Mouse (Mus musculus) bone marrow macrophage, adult 2 months (primary cell): Measurements from ENCODE around the gene H2-Q4. TPM values are rescaled to one million over a fixed set of nuclear protein-coding genes. Genes with fewer than 3 reads are reported as not detected.
"Not testable (repeated sequence)": the region's sequence is repeated elsewhere in the genome, so short reads cannot be mapped to it uniquely, and the experiment has no call there.

Experiments
- H3K27ac ChIP-seq: 2 replicates; pipeline ENCODE4 v1.5.1; 2012; ENCODE audit warnings: low read depth, low read length; ENCODE audit not compliant: insufficient read depth
- H3K4me1 ChIP-seq: 2 replicates; pipeline ENCODE4 v1.6.1; 2012; ENCODE audit warnings: low read length; ENCODE audit not compliant: control insufficient read depth, insufficient read depth
- H3K4me3 ChIP-seq: 2 replicates; pipeline ENCODE4 v1.5.1; 2012; ENCODE audit warnings: mild to moderate bottlenecking, low read length, moderate library complexity; ENCODE audit not compliant: insufficient read depth
- CTCF ChIP-seq: IDR thresholded peaks from 2 replicates; pipeline ENCODE4 v1.5.1; 2012; ENCODE audit warnings: low read depth, mild to moderate bottlenecking, low read length, moderate library complexity
- POLR2A ChIP-seq: IDR thresholded peaks from 2 replicates; pipeline ENCODE4 v1.6.1; 2012; ENCODE audit warnings: mild to moderate bottlenecking, low read depth, low read length, borderline replicate concordance
- polyA plus RNA-seq: library from polyadenylated mRNA; stranded (reverse); fragments of >200 nt; gene quantifications from 2 replicates; pipeline ENCODE4 v1.2.4, GENCODE M21; 2012; ENCODE audit not compliant: missing spikeins, insufficient read depth, insufficient read length

Gene H2-Q4
- 87.8 and 102 TPM in 2 replicates for polyA plus RNA-seq

GRCm38 (mm10) chr17:35379369-35379728 lies at the start of gene H2-Q4:
H2-Q4 (plus strand) TSS chr17:35379617.
- H3K27ac ChIP-seq, result no peak within 1 kb of the TSS
- peaks cover 5% of the 10 kb centered on the region for H3K4me1 ChIP-seq
- TF ChIP-seq POLR2A (peak; percentile 63; the same call in 1 of the 2 replicates), CTCF (no peak)
- H3K4me3 ChIP-seq, result peak within 1 kb of the TSS; percentile 70

GRCm38 (mm10) chr17:35329714-35330113 lies 49.7 kb upstream of the H2-Q4 start:
- not testable (repeated sequence) for H3K4me3 ChIP-seq, H3K4me1 ChIP-seq, H3K27ac ChIP-seq

- not testable (repeated sequence) for H3K27ac ChIP-seq, H3K4me3 ChIP-seq, H3K4me1 ChIP-seq
Observed at GRCm38 (mm10) chr17:35331546-35331945, 47.9 kb upstream of the H2-Q4 start.

- H3K27ac ChIP-seq, result no peak within 1 kb of the TSS
- peak within 1 kb of the TSS; percentile 29; the same call in 1 of the 2 replicates for H3K4me3 ChIP-seq
- no peaks in the 10 kb centered on the region for H3K4me1 ChIP-seq
- TF ChIP-seq CTCF (no peak), POLR2A (no peak)
Observed at GRCm38 (mm10) chr17:35342071-35342671, 37.2 kb upstream of the H2-Q4 start, which contains the start of gene H2-Q2. H2-Q2 (plus strand) TSS chr17:35342242.

GRCm38 (mm10) chr17:35342711-35343476 lies 36.5 kb upstream of the H2-Q4 start:
- Histone ChIP-seq H3K27ac (no peak overlapping the region), H3K4me1 (no peaks in the 10 kb centered on the region), H3K4me3 (peak overlapping the region; percentile 29; the same call in 1 of the 2 replicates)
- TF ChIP-seq POLR2A, result no peak
- no peak for TF ChIP-seq CTCF

- H3K4me3 ChIP-seq, H3K4me1 ChIP-seq, H3K27ac ChIP-seq: not testable (repeated sequence)
Observed at GRCm38 (mm10) chr17:35347659-35348058, 31.8 kb upstream of the H2-Q4 start.

- not testable (repeated sequence) for H3K4me3 ChIP-seq, H3K4me1 ChIP-seq, H3K27ac ChIP-seq
Observed at GRCm38 (mm10) chr17:35353275-35353674, 26.1 kb upstream of the H2-Q4 start.

- H3K4me1 ChIP-seq, result no peaks in the 10 kb centered on the region
- H3K4me3 ChIP-seq, result no peak overlapping the region
- H3K27ac ChIP-seq, result no peak overlapping the region
- TF ChIP-seq CTCF (no peak), POLR2A (no peak)
Observed at GRCm38 (mm10) chr17:35354071-35354470, 25.3 kb upstream of the H2-Q4 start.

- Histone ChIP-seq H3K4me1 (no peaks in the 10 kb centered on the region), H3K4me3 (no peak overlapping the region), H3K27ac (no peak overlapping the region)
- TF ChIP-seq CTCF (no peak), POLR2A (no peak)
Observed at GRCm38 (mm10) chr17:35357086-35357485, 22.3 kb upstream of the H2-Q4 start.

- TF ChIP-seq POLR2A, result no peak
- TF ChIP-seq CTCF, result no peak
- no peaks in the 10 kb centered on the region for H3K4me1 ChIP-seq
- no peak overlapping the region for H3K27ac ChIP-seq
- no peak overlapping the region for H3K4me3 ChIP-seq
Observed at GRCm38 (mm10) chr17:35358763-35359469, 20.5 kb upstream of the H2-Q4 start.
